Mouse (Mus musculus) mouse trophoblast stem cell (cell line): Measurements from ENCODE around the gene Lmf1.

Experiments used
- in situ Hi-C, 2 experiments: fragments of 300-500 bp; cut with MseI, MboI; formaldehyde crosslinking; loops; 2 replicates in 1 of 2; 3 replicates in 1 of 2; pipeline ENCODE4 v1.15.1; 2025

Lmf1 gene

GRCm38 (mm10) chr17:25604234-25604633, 25.3 kb downstream of the Lmf1 start:
- in situ Hi-C loops, result no loop called here

GRCm38 (mm10) chr17:25608137-25608785, 29.4 kb downstream of the Lmf1 start:
- in situ Hi-C loops, result no loop called here

DNA sequence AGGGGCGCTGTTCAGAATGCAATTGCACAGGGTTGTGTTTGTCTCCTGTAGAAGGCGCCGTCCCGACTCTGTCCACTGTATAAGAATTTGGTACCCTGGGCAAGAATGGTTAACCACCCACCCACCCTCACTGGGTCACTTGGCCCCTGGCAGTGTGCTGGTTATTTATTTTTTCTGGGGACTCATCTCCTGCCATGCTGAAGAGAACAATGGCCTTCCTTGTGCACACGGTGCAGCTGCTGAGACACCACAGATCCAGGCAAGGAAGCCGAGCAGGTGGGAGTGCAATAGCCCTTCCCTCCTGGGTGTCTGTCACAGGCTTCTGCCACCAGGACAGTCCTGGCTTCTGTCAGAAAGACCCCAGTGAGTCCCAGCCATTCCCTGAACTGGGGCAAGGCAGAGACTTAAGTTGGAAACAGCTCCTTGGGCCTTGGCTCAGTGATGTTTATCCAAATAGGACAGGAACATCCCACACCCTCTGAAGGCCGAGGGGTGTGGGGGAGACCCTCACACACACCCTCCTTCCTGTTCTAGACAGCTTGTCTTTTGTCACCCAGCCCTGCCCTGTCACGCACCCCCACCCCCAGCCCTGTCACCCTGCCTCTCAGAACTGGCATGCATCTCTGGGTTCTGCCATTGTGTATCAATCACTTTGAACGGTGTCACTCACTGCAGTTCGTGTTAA, 30.1 kb downstream of the Lmf1 start:
- in situ Hi-C loops, result no loop called here

DNA sequence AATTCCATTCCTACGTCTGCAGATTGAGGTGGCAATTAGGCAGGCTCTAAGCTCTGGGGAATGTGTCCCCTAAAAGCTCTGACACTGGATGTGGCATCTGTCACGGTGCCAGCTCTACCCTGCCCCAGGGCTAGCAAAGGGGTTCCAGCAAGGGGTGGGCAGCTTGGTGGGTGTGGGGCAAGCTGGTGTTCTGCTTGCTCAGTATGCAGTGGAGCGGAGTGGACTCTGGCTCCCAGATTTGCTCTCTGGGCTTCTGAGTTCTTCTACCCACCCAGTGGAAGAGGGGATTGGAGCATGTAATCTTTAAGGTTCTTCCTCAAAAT, 30.6 kb downstream of the Lmf1 start:
- in situ Hi-C loops, result no loop called here

GRCm38 (mm10) chr17:25610151-25610550, 31.3 kb downstream of the Lmf1 start:
- in situ Hi-C loops, result no loop called here

DNA sequence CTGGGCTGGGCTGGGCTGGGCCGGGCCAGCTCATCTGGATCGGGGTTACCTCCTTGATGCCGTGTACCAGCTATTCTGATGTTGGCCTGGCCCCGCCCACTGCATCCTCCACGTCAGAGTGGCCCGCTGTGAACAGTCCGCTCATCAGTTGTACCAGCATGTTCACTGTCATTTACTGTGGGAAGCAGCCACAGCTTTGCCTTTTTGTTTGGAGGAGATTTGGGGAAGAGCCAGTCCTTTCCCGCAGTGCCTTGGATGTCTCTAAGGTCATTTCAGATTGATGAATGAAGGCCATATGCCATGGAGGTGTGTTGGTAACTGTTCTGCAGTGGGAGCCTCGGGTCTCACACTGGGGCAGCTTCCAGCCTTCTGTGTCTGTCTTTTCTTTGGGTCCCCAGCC, 33.7 kb downstream of the Lmf1 start:
- in situ Hi-C loops, result no loop called here

GRCm38 (mm10) chr17:25613323-25613722, 34.4 kb downstream of the Lmf1 start:
- in situ Hi-C loops, result no loop called here

DNA sequence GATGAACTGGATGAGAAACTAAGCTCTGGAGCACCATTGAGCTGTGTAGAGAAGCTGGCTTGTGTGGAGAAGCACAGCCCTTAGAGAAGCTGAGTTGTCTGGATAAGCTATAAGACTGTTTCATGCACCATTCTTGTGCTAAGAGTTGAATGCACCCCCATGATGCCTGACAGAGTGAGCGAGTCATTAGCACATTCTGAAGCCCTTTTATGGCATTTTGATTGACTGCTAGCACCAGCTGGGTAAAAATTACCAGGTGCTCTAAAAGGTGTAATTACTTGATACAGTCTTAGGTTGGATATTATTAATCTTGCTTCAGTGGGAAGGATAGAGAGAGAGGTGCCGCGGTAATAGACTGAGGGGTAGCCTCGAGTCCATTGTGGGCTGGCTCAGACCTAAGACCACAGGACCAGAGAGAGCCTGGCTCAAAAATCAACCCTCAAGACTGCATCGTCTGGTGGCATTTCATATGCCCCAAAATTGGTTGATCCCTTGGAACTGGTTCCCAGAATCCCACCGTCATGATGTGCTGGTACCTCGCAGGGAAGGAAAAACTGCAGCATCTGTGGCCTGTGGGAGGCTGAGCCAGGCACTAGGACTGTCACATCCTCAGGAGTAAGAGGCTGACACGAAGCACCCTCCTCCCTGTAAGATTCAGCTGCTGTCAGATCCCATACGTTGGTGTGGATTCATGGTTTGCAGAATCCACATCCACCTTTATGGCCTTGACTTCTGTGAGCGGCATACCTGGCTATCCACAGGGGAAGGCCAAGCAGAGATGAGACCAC, 36.0 kb downstream of the Lmf1 start:
- in situ Hi-C loops, result no loop called here

DNA sequence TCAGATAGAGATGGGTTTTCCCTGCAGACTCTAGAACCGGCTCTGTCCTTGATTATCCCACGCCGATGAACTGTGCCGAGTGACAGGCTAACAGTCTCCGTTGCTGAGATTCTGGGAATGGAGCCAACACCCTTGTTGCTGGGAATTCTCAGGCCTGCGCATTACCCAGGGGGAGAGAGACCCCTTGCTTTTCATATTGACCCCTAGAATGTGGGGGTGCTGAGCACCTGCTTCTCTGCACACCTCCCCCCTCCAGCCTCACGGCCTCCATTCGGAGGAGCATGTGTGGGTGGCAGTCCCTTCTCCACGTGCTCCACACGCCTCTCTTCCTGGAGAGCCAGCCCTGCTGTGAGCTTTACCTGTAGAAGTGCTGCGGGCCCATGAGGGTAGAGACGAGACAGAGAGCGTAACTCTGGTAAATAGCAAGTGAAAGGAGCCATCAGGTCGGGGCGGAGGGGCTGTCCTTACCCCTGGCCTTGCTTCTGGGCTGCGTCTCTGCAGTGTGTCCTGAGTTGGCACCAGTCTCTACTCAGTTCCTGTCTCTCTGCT, 39.7 kb downstream of the Lmf1 start:
- in situ Hi-C loops, result no loop called here

DNA sequence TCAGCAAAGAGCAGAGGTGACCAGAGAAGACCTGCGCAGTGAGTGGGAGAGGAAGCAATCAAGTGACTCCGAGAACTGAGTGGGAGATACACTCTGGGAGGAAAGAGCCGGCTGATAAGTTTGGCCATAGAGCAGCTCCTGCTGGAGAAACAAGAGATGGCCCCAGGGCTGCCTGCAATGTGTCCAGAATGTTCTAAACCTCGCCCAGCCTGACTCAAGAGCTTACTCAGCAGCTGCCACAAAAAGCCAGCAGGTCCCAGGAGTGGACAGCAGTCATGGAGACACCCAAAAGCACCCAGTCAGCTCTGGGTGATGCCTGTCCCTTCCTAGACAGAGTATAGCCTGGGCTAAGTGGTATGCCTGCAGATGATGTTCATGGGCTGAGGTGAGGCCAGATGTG, 44.6 kb downstream of the Lmf1 start:
- in situ Hi-C loops, result no loop called here

GRCm38 (mm10) chr17:25623935-25624334, 45.0 kb downstream of the Lmf1 start:
- in situ Hi-C loops, result no loop called here

DNA sequence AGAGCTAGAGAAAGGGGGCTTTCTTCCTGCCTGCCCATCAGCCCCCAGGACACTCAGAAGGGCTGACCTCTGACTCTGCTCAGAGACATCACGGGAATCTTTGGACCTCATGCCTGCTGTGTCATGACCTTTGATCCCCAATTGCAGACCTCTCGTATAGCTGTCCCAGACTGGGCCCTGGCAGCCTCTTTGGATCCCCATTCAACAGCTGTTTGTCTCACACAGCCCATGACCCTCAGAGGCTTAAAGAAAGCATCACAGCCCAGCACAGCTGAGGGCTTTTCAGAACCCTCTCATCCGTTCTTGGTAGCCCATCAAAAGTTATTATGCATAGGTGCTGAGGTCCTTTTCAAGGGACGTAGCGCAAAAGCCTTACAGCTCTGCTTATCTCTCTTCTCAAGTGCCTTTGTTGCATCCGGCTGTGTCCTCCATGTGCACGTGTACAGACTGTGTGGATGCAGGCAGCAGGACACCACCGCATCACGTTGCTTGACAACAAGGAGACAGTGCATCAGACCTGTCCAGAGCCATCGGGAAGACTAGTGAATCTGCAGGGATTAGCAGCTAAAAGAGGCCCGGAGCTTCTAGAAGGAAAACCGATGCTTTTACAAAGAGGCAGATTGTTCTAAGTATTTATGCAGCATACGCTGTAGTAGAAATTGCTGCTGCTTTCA, 45.7 kb downstream of the Lmf1 start:
- in situ Hi-C loops, result no loop called here

- in situ Hi-C loops, result no loop called here
These were observed 46.4 kb downstream of the Lmf1 start for GRCm38 (mm10) chr17:25625282-25625681.

DNA sequence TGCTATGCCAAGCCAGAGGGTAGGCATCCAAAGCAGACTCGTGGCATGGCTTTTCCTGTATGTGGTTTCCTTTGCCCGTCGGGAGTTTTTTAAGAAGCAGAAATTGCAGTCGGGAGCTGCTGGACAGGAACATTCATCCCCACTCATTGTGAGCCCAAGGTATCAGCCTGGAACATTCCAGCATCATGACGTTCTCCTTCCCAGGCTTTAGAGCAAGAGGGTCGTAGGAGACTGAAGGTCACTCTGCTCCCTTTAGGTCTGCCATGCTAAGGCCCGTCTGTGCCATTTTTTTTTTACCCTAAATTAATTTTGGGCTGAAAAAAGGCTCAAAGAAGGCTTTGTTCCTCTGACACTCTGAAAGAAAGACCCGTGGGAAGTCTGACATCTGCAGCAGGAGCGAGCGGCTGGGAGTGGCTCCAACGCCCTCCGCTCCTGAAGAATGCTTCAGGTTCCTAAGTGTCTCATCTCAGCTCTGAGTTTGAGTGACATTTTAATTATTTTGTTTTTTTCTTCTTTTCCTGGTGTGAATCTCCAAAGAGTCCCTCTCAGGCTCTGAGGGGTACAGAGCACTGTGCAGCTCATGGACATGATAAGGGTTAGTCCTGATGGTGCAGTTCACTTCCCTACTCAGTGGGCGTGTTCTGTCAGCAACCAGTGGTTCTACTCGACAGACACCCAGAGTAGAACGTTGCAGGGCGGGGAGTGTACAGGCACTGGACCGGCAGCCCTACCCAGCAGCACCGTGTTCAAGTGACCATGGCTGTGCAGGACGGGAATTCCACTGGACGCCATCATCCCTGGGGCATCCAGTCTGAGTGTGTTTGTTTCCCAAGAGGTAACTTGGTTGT, 47.5 kb downstream of the Lmf1 start:
- in situ Hi-C loops, result no loop called here

GRCm38 (mm10) chr17:25630313-25630712, 51.4 kb downstream of the Lmf1 start:
- in situ Hi-C loops, result no loop called here

- in situ Hi-C loops, result no loop called here
These were observed 55.2 kb downstream of the Lmf1 start for GRCm38 (mm10) chr17:25634070-25634469.

- in situ Hi-C loops, result no loop called here
These were observed 56.5 kb downstream of the Lmf1 start for GRCm38 (mm10) chr17:25635387-25635786.

DNA sequence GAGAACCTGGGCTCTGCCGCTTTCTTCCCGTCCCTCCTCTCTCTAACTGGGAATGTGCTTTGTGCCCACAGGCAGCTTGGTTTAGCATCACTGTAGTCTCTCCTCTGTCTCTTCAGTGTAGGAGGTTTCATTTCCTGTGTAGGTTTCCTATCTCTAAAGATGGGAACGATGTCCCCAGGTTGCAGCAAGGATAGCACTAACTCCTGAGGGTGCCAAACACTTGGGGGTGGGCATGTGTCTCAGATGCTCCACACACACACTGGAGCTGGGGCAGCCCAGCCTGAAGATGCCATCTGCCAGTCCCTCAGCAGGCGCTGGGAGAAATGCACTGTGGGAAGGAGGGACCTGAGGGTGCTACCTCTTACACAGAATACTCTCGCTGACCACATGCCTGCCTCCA, 56.9 kb downstream of the Lmf1 start:
- in situ Hi-C loops, result no loop called here

DNA sequence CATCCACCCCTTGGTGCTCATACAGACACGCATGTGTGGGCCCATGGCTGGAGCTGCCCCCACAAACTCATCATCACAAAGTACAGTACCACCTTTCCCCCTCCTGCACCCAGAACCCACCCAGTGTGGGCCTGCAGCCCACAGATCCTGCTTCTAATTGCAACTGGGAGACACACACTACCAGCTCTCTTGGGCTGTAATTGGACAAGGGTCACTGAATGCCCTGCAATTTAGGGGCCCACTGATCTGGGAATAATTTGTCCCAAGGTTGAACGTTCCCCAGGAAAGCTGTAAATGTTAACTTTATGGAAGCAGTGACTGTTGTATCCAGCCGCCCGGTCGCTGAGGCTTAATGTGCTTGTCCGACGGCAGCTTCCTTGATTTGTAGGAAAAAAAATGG, 59.1 kb downstream of the Lmf1 start:
- in situ Hi-C loops, result no loop called here

DNA sequence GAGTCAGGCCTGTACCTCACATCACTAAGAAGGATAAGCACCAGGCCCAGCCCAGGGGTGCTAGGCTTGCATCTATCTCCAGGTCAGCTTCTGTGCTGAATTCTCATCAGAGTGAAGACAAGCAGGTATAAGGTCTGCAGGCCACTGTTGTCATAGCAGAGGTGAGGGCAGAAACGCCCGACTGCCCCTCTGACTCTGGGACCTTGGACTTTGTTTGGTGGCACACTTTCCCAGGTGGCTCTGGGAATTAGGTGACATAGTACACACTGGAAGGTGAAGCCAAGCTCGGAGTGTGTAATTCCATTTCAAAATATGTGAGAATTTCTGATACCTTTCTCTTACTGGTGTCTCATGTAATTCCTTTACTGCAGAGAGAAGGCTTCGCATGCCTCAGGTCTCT, 59.6 kb downstream of the Lmf1 start:
- in situ Hi-C loops, result no loop called here

DNA sequence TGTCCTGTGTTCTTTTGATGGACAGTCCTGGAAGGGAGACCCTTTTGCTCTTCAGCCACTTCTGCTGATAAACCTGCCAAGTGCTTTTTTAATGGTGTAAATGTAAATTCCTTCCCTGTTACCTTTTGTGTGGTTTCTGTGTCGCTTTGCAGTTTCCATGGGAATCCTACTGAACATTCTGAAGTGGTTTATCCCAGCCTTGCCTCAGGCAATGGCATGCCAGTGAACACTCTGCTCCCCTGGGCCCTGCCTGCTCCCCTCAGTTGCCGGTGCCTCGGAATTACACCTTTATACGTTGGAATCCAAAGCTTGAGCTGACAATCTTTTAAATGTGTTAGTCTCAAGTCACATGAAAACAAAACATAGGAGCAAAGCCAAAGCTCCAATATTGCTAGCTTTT, 62.1 kb downstream of the Lmf1 start:
- in situ Hi-C loops, result no loop called here
